Mouse (Mus musculus) liver, embryonic 11.5 days (tissue): ENCODE measurements around the gene Sspn. TPM values are rescaled to one million over a fixed set of nuclear protein-coding genes. Genes with fewer than 3 reads are reported as not detected.

ENCODE experiments used
- ATAC-seq: fragments of 200-750 bp; cut with Nextera tagmentation; replicated peaks from 2 replicates; pipeline ENCODE4 v1.8.0; 2017; ENCODE audit warnings: moderate number of reproducible peaks, mild to moderate bottlenecking, moderate TSS enrichment, moderate library complexity; ENCODE audit not compliant: low FRiP score
- DNase-seq: peaks from one replicate; pipeline ENCODE4 v3.0.0-alpha.2; 2017; ENCODE audit warnings: low spot score
- H3K27ac ChIP-seq: fragments of 300-500 bp; sonication (generic); 2 replicates; pipeline ENCODE4 v1.5.1; 2014; ENCODE audit warnings: mild to moderate bottlenecking, low read depth, low read length, control low read depth
- H3K27me3 ChIP-seq: fragments of 300-500 bp; sonication (generic); replicated peaks from 2 replicates; pipeline ENCODE4 v1.6.1; 2014; ENCODE audit warnings: low read length, mixed read lengths; ENCODE audit not compliant: control insufficient read depth, insufficient read depth
- H3K36me3 ChIP-seq: fragments of 300-500 bp; sonication (generic); 2 replicates; pipeline ENCODE4 v1.6.1; 2014; ENCODE audit warnings: mild to moderate bottlenecking, low read length, moderate library complexity, mixed read lengths; ENCODE audit not compliant: control insufficient read depth, insufficient read depth
- H3K4me1 ChIP-seq: fragments of 300-500 bp; sonication (generic); replicated peaks from 2 replicates; pipeline ENCODE4 v1.6.1; 2014; ENCODE audit warnings: low read length, mixed read lengths; ENCODE audit not compliant: control insufficient read depth, insufficient read depth
- H3K4me2 ChIP-seq: fragments of 300-500 bp; sonication (generic); 2 replicates; pipeline ENCODE4 v1.6.1; 2014; ENCODE audit warnings: mild to moderate bottlenecking, control low read depth, moderate library complexity
- H3K4me3 ChIP-seq: fragments of 300-500 bp; sonication (generic); 2 replicates; pipeline ENCODE4 v1.5.1; 2014; ENCODE audit warnings: low read depth, low read length, control low read depth
- H3K9ac ChIP-seq: fragments of 300-500 bp; sonication (generic); 2 replicates; pipeline ENCODE4 v1.6.1; 2014; ENCODE audit warnings: low read depth, low read length, control low read depth
- H3K9me3 ChIP-seq: fragments of 300-500 bp; sonication (generic); 2 replicates; pipeline ENCODE4 v1.6.1; 2016; ENCODE audit warnings: low read length, inconsistent platforms, mixed read lengths; ENCODE audit not compliant: control insufficient read depth
- WGBS: fragments of 180-500 bp; shearing (Covaris S2); extraction: QIAGEN DNeasy Blood & Tissue Kit; methylation state at CpG from one replicate; pipeline ENCODE4 v1.1.7; 2014; 5-methylcytosine and 5-hydroxymethylcytosine counted together
- polyA plus RNA-seq: library from polyadenylated mRNA; unstranded; fragments of >200 nt; fragmentation: Nextera tagmentation; extraction: Ambion mirVana; gene quantifications from 2 replicates; pipeline ENCODE4 v1.2.1, GENCODE M21; 2014

Gene Sspn
- polyA plus RNA-seq, 1 experiment from 2014 or later = 2.2 TPM

- Histone ChIP-seq H3K4me2 (no peak overlapping the region), H3K9me3 (no peaks in the 10 kb centered on the region), H3K27ac (no peak overlapping the region), H3K36me3 (no peaks in the 10 kb centered on the region), H3K4me3 (no peak overlapping the region), H3K27me3 (no peaks in the 10 kb centered on the region), H3K9ac (no peak overlapping the region), H3K4me1 (0 out of 2 replicates have a peak, but pooled peaks cover 2% of the 10 kb centered on the region)
- no peak for DNase-seq
- no peak for ATAC-seq
- 78% methylated on average over 13 of the region's 13 CpGs for WGBS
Measured at GRCm38 (mm10) chr6:145893366-145894021, 37.9 kb upstream of the Sspn start.

GRCm38 (mm10) chr6:145894669-145895342 lies 36.6 kb upstream of the Sspn start:
- WGBS = 59% methylated on average over 8 of the region's 8 CpGs
- ATAC-seq = no peak

GRCm38 (mm10) chr6:145904169-145904568 lies 27.3 kb upstream of the Sspn start:
- ATAC-seq = no peak
- no peak overlapping the region for H3K4me2 ChIP-seq
- no peak for DNase-seq
- no peak overlapping the region for H3K4me3 ChIP-seq
- H3K27ac ChIP-seq = no peak overlapping the region
- H3K4me1 ChIP-seq = no peaks in the 10 kb centered on the region
- H3K9ac ChIP-seq = no peak overlapping the region
- no peaks in the 10 kb centered on the region for H3K9me3 ChIP-seq
- H3K27me3 ChIP-seq = no peaks in the 10 kb centered on the region
- 90% methylated on average over 5 of the region's 5 CpGs for WGBS
- no peaks in the 10 kb centered on the region for H3K36me3 ChIP-seq

More at GRCm38 (mm10) chr6:145894669-145895342, 36.6 kb upstream of the Sspn start:
- no peak overlapping the region for H3K27ac ChIP-seq
- H3K9me3 ChIP-seq = no peaks in the 10 kb centered on the region
- DNase-seq = no peak
- 0 out of 2 replicates have a peak, but pooled peaks cover 2% of the 10 kb centered on the region for H3K4me1 ChIP-seq
- no peaks in the 10 kb centered on the region for H3K36me3 ChIP-seq
- no peak overlapping the region for H3K9ac ChIP-seq
- H3K4me2 ChIP-seq = no peak overlapping the region
- no peaks in the 10 kb centered on the region for H3K27me3 ChIP-seq
- H3K4me3 ChIP-seq = no peak overlapping the region

GRCm38 (mm10) chr6:145904616-145905015 lies 26.8 kb upstream of the Sspn start:
- H3K4me1 ChIP-seq = no peaks in the 10 kb centered on the region

GRCm38 (mm10) chr6:145906096-145906890 lies 25.1 kb upstream of the Sspn start:
- no peak overlapping the region for H3K4me2 ChIP-seq
- WGBS = 58% methylated on average over 7 of the region's 7 CpGs
- no peaks in the 10 kb centered on the region for H3K4me1 ChIP-seq
- H3K36me3 ChIP-seq = no peaks in the 10 kb centered on the region
- H3K9me3 ChIP-seq = no peaks in the 10 kb centered on the region
- no peak for ATAC-seq
- no peak for DNase-seq
- no peak overlapping the region for H3K4me3 ChIP-seq
- H3K27ac ChIP-seq = no peak overlapping the region
- no peaks in the 10 kb centered on the region for H3K27me3 ChIP-seq
- H3K9ac ChIP-seq = no peak overlapping the region

More at GRCm38 (mm10) chr6:145904616-145905015, 26.8 kb upstream of the Sspn start:
- Histone ChIP-seq H3K9ac (no peak overlapping the region), H3K27me3 (no peaks in the 10 kb centered on the region), H3K4me3 (no peak overlapping the region), H3K36me3 (no peaks in the 10 kb centered on the region), H3K4me2 (no peak overlapping the region), H3K27ac (no peak overlapping the region), H3K9me3 (no peaks in the 10 kb centered on the region)
- DNase-seq (no peak), ATAC-seq (no peak)
- 85% methylated on average over 5 of the region's 5 CpGs for WGBS

GRCm38 (mm10) chr6:145909943-145910342 lies 21.5 kb upstream of the Sspn start:
- WGBS = 61% methylated on average over 4 of the region's 4 CpGs
- H3K4me2 ChIP-seq = no peak overlapping the region

GRCm38 (mm10) chr6:145910469-145911426 lies 20.7 kb upstream of the Sspn start:
- no peak for DNase-seq
- Histone ChIP-seq H3K27ac (no peak overlapping the region), H3K4me3 (no peak overlapping the region), H3K4me2 (no peak overlapping the region), H3K4me1 (no peaks in the 10 kb centered on the region), H3K36me3 (no peaks in the 10 kb centered on the region), H3K9me3 (no peaks in the 10 kb centered on the region), H3K27me3 (no peaks in the 10 kb centered on the region), H3K9ac (no peak overlapping the region)
- no peak for ATAC-seq
- WGBS = 70% methylated on average over 3 of the region's 3 CpGs

More at GRCm38 (mm10) chr6:145909943-145910342, 21.5 kb upstream of the Sspn start:
- Histone ChIP-seq H3K36me3 (no peaks in the 10 kb centered on the region), H3K27me3 (no peaks in the 10 kb centered on the region), H3K9me3 (no peaks in the 10 kb centered on the region), H3K4me3 (no peak overlapping the region), H3K4me1 (no peaks in the 10 kb centered on the region), H3K9ac (no peak overlapping the region), H3K27ac (no peak overlapping the region)
- DNase-seq = no peak
- no peak for ATAC-seq

GRCm38 (mm10) chr6:145912232-145912631 lies 19.2 kb upstream of the Sspn start:
- H3K4me1 ChIP-seq = no peaks in the 10 kb centered on the region
- H3K9ac ChIP-seq = no peak overlapping the region
- DNase-seq = no peak
- H3K36me3 ChIP-seq = no peaks in the 10 kb centered on the region
- H3K4me2 ChIP-seq = no peak overlapping the region
- no peak overlapping the region for H3K4me3 ChIP-seq
- H3K9me3 ChIP-seq = no peaks in the 10 kb centered on the region
- H3K27ac ChIP-seq = no peak overlapping the region
- no peaks in the 10 kb centered on the region for H3K27me3 ChIP-seq
- no peak for ATAC-seq
